Comparison of ENCODE assay signal across 27 mouse cellular contexts in genomic region chr1:143952841-143953240, GRCm38 (mm10). TPM values are rescaled to one million over a fixed set of nuclear protein-coding genes. Genes with fewer than 3 reads are reported as not detected.
DNase-seq lines count a peak whose midpoint lies in the region; ATAC-seq and TF ChIP-seq lines count a peak whose summit lies in the region.
"Had no signal": no experiment of that assay in that cellular context is flagged by ENCODE, and none has a peak within 500 bp of the region (broad histone marks: within the 10 kb centered on the region; RNA-seq: fewer than 3 reads in every experiment).

No protein-coding gene starts in this region.

- TF ChIP-seq EP300 in liver, postnatal 0 days (IDR thresholded peaks at IDR 0.05; ENCODE audit: low read depth) = 0 out of 2 replicates have a peak, but pooled peaks have one; percentile 20

- H3K79me2 ChIP-seq in myocyte (ENCODE audit: control insufficient read depth, insufficient read depth) = no peaks in the 10 kb centered on the region

- peak; percentile 84 for ATAC-seq in liver, postnatal 0 days
- ATAC-seq in liver, embryonic 11.5 days (replicated peaks; ENCODE audit: low FRiP score) = no peak
- ATAC-seq in stomach, embryonic 15.5 days (ENCODE audit: insufficient read depth, low FRiP score, low read depth) = peak; percentile 65; the same call in 1 of the 2 replicates
- ATAC-seq: activated CD4-positive, CD25-positive, alpha-beta regulatory T cell, adult 4 months; forebrain, embryonic 15.5 days had no signal

- TF ChIP-seq POLR2A in myocyte (IDR thresholded peaks at IDR 0.05; ENCODE audit: insufficient read length, low read depth) = no peak

- no peaks in the 10 kb centered on the region for H3K4me1 ChIP-seq in liver, postnatal 0 days (ENCODE audit: insufficient read depth)
- H3K4me1 ChIP-seq in liver, embryonic 11.5 days (replicated peaks; ENCODE audit: control insufficient read depth, insufficient read depth, low read length) = no peaks in the 10 kb centered on the region
- H3K4me1 ChIP-seq in stomach, embryonic 15.5 days = no peaks in the 10 kb centered on the region
- H3K4me1 ChIP-seq: embryonic facial prominence, embryonic 12.5 days; embryonic facial prominence, embryonic 15.5 days; forebrain, embryonic 12.5 days; forebrain, embryonic 15.5 days; heart, embryonic 10.5 days; heart, embryonic 13.5 days had no signal

- DNase-seq in liver, postnatal 0 days = no peak
- no peak for DNase-seq in liver, embryonic 11.5 days (ENCODE audit: low spot score)
- DNase-seq in adipocyte (ENCODE audit: low spot score) = peak; percentile 84
- no peak for DNase-seq in testis, postnatal 14 days (ENCODE audit: low spot score)
- DNase-seq in layer of hippocampus, postnatal 10 days (ENCODE audit: low spot score in 2 of 2) = no peak
- no peak for DNase-seq in spleen, adult 18-20 months
- DNase-seq: adrenal gland, postnatal 10 days; adrenal gland, postnatal 36 days; cerebellum, adult 11 months; cerebellum, adult 2 months; cerebellum, adult 9-11 months; cerebellum, postnatal 25 days; gastrocnemius, postnatal 10 days; gastrocnemius, postnatal 36 days; heart, adult 2 months; heart, postnatal 14 days; heart, postnatal 4 days had no signal

- 74% methylated on average over 2 of the region's 2 CpGs for WGBS in liver, postnatal 0 days (ENCODE audit: insufficient replicate concordance)
- WGBS in liver, embryonic 11.5 days = 75% methylated on average over 2 of the region's 2 CpGs
- 59% methylated on average over 2 of the region's 2 CpGs for WGBS in stomach, embryonic 15.5 days

- no peak overlapping the region for H3K4me2 ChIP-seq in liver, postnatal 0 days (ENCODE audit: low read depth, low read length)
- H3K4me2 ChIP-seq in liver, embryonic 11.5 days = no peak overlapping the region
- H3K4me2 ChIP-seq in myocyte (ENCODE audit: low read depth) = peak overlapping the region; percentile 8
- H3K4me2 ChIP-seq in stomach, embryonic 15.5 days = no peak overlapping the region
- H3K4me2 ChIP-seq: embryonic facial prominence, embryonic 12.5 days; embryonic facial prominence, embryonic 15.5 days; forebrain, embryonic 12.5 days; forebrain, embryonic 15.5 days; heart, embryonic 13.5 days; hindbrain, embryonic 14.5 days had no signal

- no peak overlapping the region for H3K4me3 ChIP-seq in liver, postnatal 0 days (ENCODE audit: low read depth, low read length)
- H3K4me3 ChIP-seq in liver, embryonic 11.5 days (ENCODE audit: low read depth, low read length) = no peak overlapping the region
- no peak overlapping the region for H3K4me3 ChIP-seq in myocyte
- no peak overlapping the region for H3K4me3 ChIP-seq in stomach, embryonic 15.5 days (replicated peaks)
- H3K4me3 ChIP-seq: embryonic facial prominence, embryonic 12.5 days; embryonic facial prominence, embryonic 15.5 days; forebrain, embryonic 12.5 days; forebrain, embryonic 15.5 days; heart, adult 2 months; heart, embryonic 10.5 days; heart, embryonic 13.5 days had no signal

- no peaks in the 10 kb centered on the region for H3K9me3 ChIP-seq in liver, postnatal 0 days (ENCODE audit: low read length)
- no peaks in the 10 kb centered on the region for H3K9me3 ChIP-seq in liver, embryonic 11.5 days (ENCODE audit: control insufficient read depth, low read length)
- no peaks in the 10 kb centered on the region for H3K9me3 ChIP-seq in stomach, embryonic 15.5 days
- H3K9me3 ChIP-seq: embryonic facial prominence, embryonic 12.5 days; embryonic facial prominence, embryonic 15.5 days; forebrain, embryonic 12.5 days; forebrain, embryonic 15.5 days; heart, embryonic 10.5 days; heart, embryonic 13.5 days had no signal

- no peak for TF ChIP-seq CTCF in liver, postnatal 0 days (IDR thresholded peaks at IDR 0.05; ENCODE audit: low read depth)

- H3K27ac ChIP-seq in liver, postnatal 0 days (ENCODE audit: low read depth) = no peak overlapping the region
- H3K27ac ChIP-seq in liver, embryonic 11.5 days (ENCODE audit: low read depth, low read length) = no peak overlapping the region
- H3K27ac ChIP-seq in stomach, embryonic 15.5 days = no peak overlapping the region
- H3K27ac ChIP-seq: embryonic facial prominence, embryonic 12.5 days; embryonic facial prominence, embryonic 15.5 days; forebrain, embryonic 12.5 days; forebrain, embryonic 15.5 days; heart, adult 2 months; heart, embryonic 10.5 days; heart, embryonic 13.5 days; hindbrain, embryonic 14.5 days had no signal

- no peaks in the 10 kb centered on the region for H3K27me3 ChIP-seq in liver, postnatal 0 days (ENCODE audit: insufficient read depth, low read length)
- no peaks in the 10 kb centered on the region for H3K27me3 ChIP-seq in liver, embryonic 11.5 days (replicated peaks; ENCODE audit: control insufficient read depth, insufficient read depth, low read length)
- no peaks in the 10 kb centered on the region for H3K27me3 ChIP-seq in myocyte (ENCODE audit: control insufficient read depth, insufficient read depth, insufficient read length)
- no peaks in the 10 kb centered on the region for H3K27me3 ChIP-seq in stomach, embryonic 15.5 days (replicated peaks)
- H3K27me3 ChIP-seq: embryonic facial prominence, embryonic 12.5 days; embryonic facial prominence, embryonic 15.5 days; forebrain, embryonic 12.5 days; forebrain, embryonic 15.5 days; heart, embryonic 13.5 days had no signal

- H3K36me3 ChIP-seq in liver, postnatal 0 days (replicated peaks; ENCODE audit: insufficient read depth, low read length) = no peaks in the 10 kb centered on the region
- H3K36me3 ChIP-seq in liver, embryonic 11.5 days (ENCODE audit: control insufficient read depth, insufficient read depth, low read length) = no peaks in the 10 kb centered on the region
- no peaks in the 10 kb centered on the region for H3K36me3 ChIP-seq in myocyte (ENCODE audit: control insufficient read depth, insufficient read depth)
- H3K36me3 ChIP-seq in stomach, embryonic 15.5 days = no peaks in the 10 kb centered on the region
- H3K36me3 ChIP-seq: embryonic facial prominence, embryonic 12.5 days; embryonic facial prominence, embryonic 15.5 days; forebrain, embryonic 12.5 days; forebrain, embryonic 15.5 days; heart, embryonic 10.5 days; heart, embryonic 13.5 days had no signal

- H3ac ChIP-seq in myocyte (ENCODE audit: control insufficient read depth, insufficient read length) = no peak overlapping the region

- no peak overlapping the region for H3K9ac ChIP-seq in liver, postnatal 0 days (replicated peaks)
- H3K9ac ChIP-seq in liver, embryonic 11.5 days (ENCODE audit: low read depth, low read length) = no peak overlapping the region
- H3K9ac ChIP-seq in stomach, embryonic 15.5 days = no peak overlapping the region
- H3K9ac ChIP-seq: embryonic facial prominence, embryonic 12.5 days; embryonic facial prominence, embryonic 15.5 days; forebrain, embryonic 12.5 days; forebrain, embryonic 15.5 days; heart, embryonic 13.5 days; hindbrain, embryonic 14.5 days had no signal

TF ChIP-seq in myocyte, 11 proteins besides CTCF, POLR2A, EP300 and RAD21:
- no peak for TF ChIP-seq SRF (IDR thresholded peaks at IDR 0.05; ENCODE audit: control insufficient read depth, insufficient read length, low read depth)
- TF ChIP-seq POLR2AphosphoS2 (IDR thresholded peaks at IDR 0.05; ENCODE audit: insufficient read length, low read depth) = no peak
- no peak for TF ChIP-seq CEBPB (IDR thresholded peaks at IDR 0.05; ENCODE audit: insufficient read depth, poor library complexity, severe bottlenecking)
- TF ChIP-seq USF1 (IDR thresholded peaks at IDR 0.05; ENCODE audit: low read depth) = no peak

RNA-seq across cellular contexts. Expression of gene Rgs2, which starts 51.1 kb away (rescaled TPM):
- 26.0 and 27.8 TPM in 2 replicates for polyA plus RNA-seq in liver, postnatal 0 days (2015; fragmentation: Nextera tagmentation; extraction: Ambion mirVana)
- polyA plus RNA-seq in liver, embryonic 11.5 days (2014; fragmentation: Nextera tagmentation; extraction: Ambion mirVana) = 12.5 and 16.7 TPM in 2 replicates
- polyA plus RNA-seq in myocyte (2012; fragmentation: generic; extraction: Trizol) = 3.6 TPM
- polyA plus RNA-seq in stomach, embryonic 15.5 days (2015; fragmentation: Nextera tagmentation; extraction: Ambion mirVana) = 57.6 and 65.4 TPM in 2 replicates
- total RNA-seq in layer of hippocampus, postnatal 10 days (2021) = 10 to 100 TPM; 38.1 to 43.0 TPM
